Comparison of ENCODE assay signal across 8 mouse cellular contexts in genomic region chr8:94695994-94696384, GRCm38 (mm10). TPM values are rescaled to one million over a fixed set of nuclear protein-coding genes. Genes with fewer than 3 reads are reported as not detected.
A peak's percentile ranks its signal among the peaks of the same experiment; 100 is the strongest.
DNase-seq lines count a peak whose midpoint lies in the region; ATAC-seq lines count a peak whose summit lies in the region.

Pllp (minus strand) TSS chr8:94696278.

- intact Hi-C loops in heart, postnatal 25 days (cut with DNase I): no loop called here

- peak; percentile 72 for ATAC-seq in heart, embryonic 12.5 days (ENCODE audit: insufficient number of reproducible peaks, low FRiP score)
- ATAC-seq in liver, embryonic 12.5 days: peak; percentile 54
- peak; percentile 80 for ATAC-seq in neural tube, embryonic 15.5 days (ENCODE audit: low FRiP score)

- no peaks in the 10 kb centered on the region for H3K36me3 ChIP-seq in heart, embryonic 12.5 days
- no peaks in the 10 kb centered on the region for H3K36me3 ChIP-seq in liver, embryonic 12.5 days
- H3K36me3 ChIP-seq in neural tube, embryonic 15.5 days: no peaks in the 10 kb centered on the region

- DNase-seq in heart, postnatal 25 days (ENCODE audit: low spot score): no peak
- DNase-seq in adrenal gland, postnatal 25 days: peak; percentile 33
- DNase-seq in gonadal fat pad, adult 2 months (ENCODE audit: low read depth): no peak
- peak; percentile 76 for DNase-seq in kidney, postnatal 10 days
- no peak for DNase-seq in gastrocnemius, postnatal 25 days

- H3K9me3 ChIP-seq in heart, embryonic 12.5 days (replicated peaks): no peaks in the 10 kb centered on the region
- H3K9me3 ChIP-seq in liver, embryonic 12.5 days (replicated peaks): no peaks in the 10 kb centered on the region
- H3K9me3 ChIP-seq in neural tube, embryonic 15.5 days (replicated peaks): no peaks in the 10 kb centered on the region

- no peak within 1 kb of the TSS for H3K27ac ChIP-seq in heart, embryonic 12.5 days (ENCODE audit: poor library complexity, severe bottlenecking)
- no peak within 1 kb of the TSS for H3K27ac ChIP-seq in liver, embryonic 12.5 days
- H3K27ac ChIP-seq in neural tube, embryonic 15.5 days (replicated peaks): no peak within 1 kb of the TSS

- peak within 1 kb of the TSS; percentile 71 for H3K4me2 ChIP-seq in heart, embryonic 12.5 days
- H3K4me2 ChIP-seq in liver, embryonic 12.5 days: peak within 1 kb of the TSS; percentile 62
- peak within 1 kb of the TSS; percentile 61 for H3K4me2 ChIP-seq in neural tube, embryonic 15.5 days

- peaks cover 79% of the 10 kb centered on the region for H3K27me3 ChIP-seq in heart, embryonic 12.5 days (replicated peaks)
- H3K27me3 ChIP-seq in liver, embryonic 12.5 days (replicated peaks): peaks cover 86% of the 10 kb centered on the region
- peaks cover 59% of the 10 kb centered on the region for H3K27me3 ChIP-seq in neural tube, embryonic 15.5 days (replicated peaks)

- under 1% methylated on average over 41 of the region's 41 CpGs for WGBS in heart, embryonic 12.5 days
- WGBS in liver, embryonic 12.5 days (ENCODE audit: insufficient replicate concordance): 2% methylated on average over 41 of the region's 41 CpGs
- under 1% methylated on average over 41 of the region's 41 CpGs for WGBS in neural tube, embryonic 15.5 days

- H3K4me3 ChIP-seq in heart, embryonic 12.5 days: peak within 1 kb of the TSS; percentile 47
- peak within 1 kb of the TSS; percentile 45 for H3K4me3 ChIP-seq in liver, embryonic 12.5 days
- H3K4me3 ChIP-seq in neural tube, embryonic 15.5 days (replicated peaks): peak within 1 kb of the TSS; percentile 45

- H3K9ac ChIP-seq in heart, embryonic 12.5 days: no peak within 1 kb of the TSS
- no peak within 1 kb of the TSS for H3K9ac ChIP-seq in liver, embryonic 12.5 days
- H3K9ac ChIP-seq in neural tube, embryonic 15.5 days (replicated peaks): 0 out of 2 replicates have a peak within 1 kb of the TSS, but pooled peaks have one; percentile 5

- H3K4me1 ChIP-seq in heart, embryonic 12.5 days (replicated peaks): peaks cover 15% of the 10 kb centered on the region; the same call in 1 of the 2 replicates
- H3K4me1 ChIP-seq in liver, embryonic 12.5 days: peaks cover 15% of the 10 kb centered on the region
- peaks cover 25% of the 10 kb centered on the region for H3K4me1 ChIP-seq in neural tube, embryonic 15.5 days

RNA-seq across cellular contexts. Expression of gene Pllp, which starts in this region (rescaled TPM):
- 0.13 TPM in 1 of 2 replicates, not detected in the other for polyA plus RNA-seq in heart, embryonic 12.5 days (2016; fragmentation: Nextera tagmentation; extraction: Ambion mirVana)
- under 1 TPM in 1 of 2 experiments, not detected in 1; 0.39 TPM for total RNA-seq in heart, postnatal 25 days (2021)
- 0.67 TPM in 1 of 2 replicates, not detected in the other for total RNA-seq in adrenal gland, postnatal 25 days (2021)
- polyA plus RNA-seq in gonadal fat pad, adult 2 months (2012; rRNA removed): 24.8 and 33.0 TPM in 2 replicates
- 1.4 TPM in 2 replicates for polyA plus RNA-seq in liver, embryonic 12.5 days (2016; fragmentation: Nextera tagmentation; extraction: Ambion mirVana)
- 3.9 and 8.6 TPM in 2 replicates for polyA plus RNA-seq in neural tube, embryonic 15.5 days (2015; fragmentation: Nextera tagmentation; extraction: Ambion mirVana)
- 1 to 10 TPM; 2.8 to 3.0 TPM for total RNA-seq in gastrocnemius, postnatal 25 days (2021)

Comparison
In these comparisons a context has a peak if more than half of its experiments do, and no peak if none do; other contexts are left out.
1. Peak in ATAC-seq, H3K4me3 ChIP-seq and H3K4me2 ChIP-seq in heart, embryonic 12.5 days; RNA of the gene not detected or under 1 TPM.
2. Peak in DNase-seq in adrenal gland, postnatal 25 days; RNA of the gene not detected or under 1 TPM.